Mouse (Mus musculus) ovary, postnatal 36 days (tissue): ENCODE measurements at regions not wholly inside any gene's neighbourhood (a gene's known extent, or its start where the extent isn't known, plus 50 kb on each side); places are given as distances from the start of the nearest gene placed in this dataset.

ENCODE experiments used
- DNase-seq: peaks from one replicate; pipeline ENCODE4 v3.0.0; 2022; ENCODE audit warnings: low spot score, mixed read lengths

- DNase-seq = no peak
These were observed 237.4 kb upstream of the Cxcr4 start for GRCm38 (mm10) chr1:128829536-128829935.

- DNase-seq = no peak
These were observed 234.3 kb upstream of the Cxcr4 start for GRCm38 (mm10) chr1:128826419-128826818.

GRCm38 (mm10) chr1:128824916-128825683 lies 233.0 kb upstream of the Cxcr4 start:
- no peak for DNase-seq

GRCm38 (mm10) chr1:128824235-128824634 lies 232.1 kb upstream of the Cxcr4 start:
- peak; percentile 64 for DNase-seq

- DNase-seq = no peak
These were observed 229.9 kb upstream of the Cxcr4 start for GRCm38 (mm10) chr1:128821991-128822390.

GRCm38 (mm10) chr1:128820527-128820926 lies 228.4 kb upstream of the Cxcr4 start:
- no peak for DNase-seq

GRCm38 (mm10) chr1:128819611-128820010 lies 227.5 kb upstream of the Cxcr4 start:
- DNase-seq = no peak

GRCm38 (mm10) chr1:128813379-128813778 lies 221.3 kb upstream of the Cxcr4 start:
- no peak for DNase-seq

GRCm38 (mm10) chr1:128810860-128811259 lies 218.8 kb upstream of the Cxcr4 start:
- DNase-seq = no peak

- DNase-seq = no peak
These were observed 218.0 kb upstream of the Cxcr4 start for GRCm38 (mm10) chr1:128810094-128810493.

- no peak for DNase-seq
These were observed 217.5 kb upstream of the Cxcr4 start for GRCm38 (mm10) chr1:128809601-128810000.

GRCm38 (mm10) chr1:128808599-128808998 lies 216.5 kb upstream of the Cxcr4 start:
- DNase-seq = no peak

- DNase-seq = no peak
These were observed 213.9 kb upstream of the Cxcr4 start for GRCm38 (mm10) chr1:128805687-128806653.

GRCm38 (mm10) chr1:128803433-128804060 lies 211.5 kb upstream of the Cxcr4 start:
- no peak for DNase-seq

GRCm38 (mm10) chr1:128803058-128803432 lies 211.0 kb upstream of the Cxcr4 start:
- no peak for DNase-seq

- DNase-seq = no peak
These were observed 206.6 kb upstream of the Cxcr4 start for GRCm38 (mm10) chr1:128798721-128799120.

GRCm38 (mm10) chr1:128795654-128796053 lies 203.6 kb upstream of the Cxcr4 start:
- DNase-seq = no peak

GRCm38 (mm10) chr1:128790881-128791280 lies 198.8 kb upstream of the Cxcr4 start:
- no peak for DNase-seq

GRCm38 (mm10) chr1:128789567-128790335 lies 197.7 kb upstream of the Cxcr4 start:
- DNase-seq = no peak

GRCm38 (mm10) chr1:128788227-128788626 lies 196.1 kb upstream of the Cxcr4 start:
- DNase-seq = no peak

- DNase-seq = no peak
These were observed 195.0 kb upstream of the Cxcr4 start for GRCm38 (mm10) chr1:128786941-128787569.
